Mouse (Mus musculus) limb, embryonic 15.5 days (tissue): ENCODE measurements at regions not wholly inside any gene's neighbourhood (a gene's known extent, or its start where the extent isn't known, plus 50 kb on each side); places are given as distances from the start of the nearest gene placed in this dataset.
"Not testable (repeated sequence)": the region's sequence is repeated elsewhere in the genome, so short reads cannot be mapped to it uniquely, and the experiment has no call there.

Experiments used
- ATAC-seq: fragments of 200-750 bp; cut with Nextera tagmentation; 2 replicates; pipeline ENCODE4 v1.8.0; 2017; ENCODE audit warnings: low read depth, moderate TSS enrichment; ENCODE audit not compliant: insufficient number of reproducible peaks, low FRiP score, low TSS enrichment
- H3K27ac ChIP-seq: fragments of 300-500 bp; sonication (generic); 2 replicates; pipeline ENCODE4 v1.5.1; 2015; ENCODE audit warnings: moderate library complexity, mild to moderate bottlenecking, inconsistent platforms
- H3K27me3 ChIP-seq: fragments of 300-500 bp; sonication (generic); 2 replicates; pipeline ENCODE4 v1.6.1; 2015; ENCODE audit warnings: inconsistent platforms
- H3K36me3 ChIP-seq: fragments of 300-500 bp; sonication (generic); 2 replicates; pipeline ENCODE4 v1.6.1; 2015; ENCODE audit warnings: inconsistent platforms
- H3K4me1 ChIP-seq: fragments of 300-500 bp; sonication (generic); 2 replicates; pipeline ENCODE4 v1.6.1; 2015; ENCODE audit warnings: inconsistent platforms
- H3K4me2 ChIP-seq: fragments of 300-500 bp; sonication (generic); 2 replicates; pipeline ENCODE4 v1.6.1; 2015; ENCODE audit warnings: mild to moderate bottlenecking, inconsistent platforms
- H3K4me3 ChIP-seq: fragments of 300-500 bp; sonication (generic); 2 replicates; pipeline ENCODE4 v1.5.1; 2015; ENCODE audit warnings: mild to moderate bottlenecking, inconsistent platforms
- H3K9ac ChIP-seq: fragments of 300-500 bp; sonication (generic); 2 replicates; pipeline ENCODE4 v1.6.1; 2015; ENCODE audit warnings: inconsistent platforms
- H3K9me3 ChIP-seq: fragments of 300-500 bp; sonication (generic); 2 replicates; pipeline ENCODE4 v1.6.1; 2016; ENCODE audit warnings: inconsistent platforms
- WGBS: fragments of 180-500 bp; shearing (Covaris S2); methylation state at CpG from one replicate; pipeline ENCODE4 v1.1.7; 2015; 5-methylcytosine and 5-hydroxymethylcytosine counted together

DNA sequence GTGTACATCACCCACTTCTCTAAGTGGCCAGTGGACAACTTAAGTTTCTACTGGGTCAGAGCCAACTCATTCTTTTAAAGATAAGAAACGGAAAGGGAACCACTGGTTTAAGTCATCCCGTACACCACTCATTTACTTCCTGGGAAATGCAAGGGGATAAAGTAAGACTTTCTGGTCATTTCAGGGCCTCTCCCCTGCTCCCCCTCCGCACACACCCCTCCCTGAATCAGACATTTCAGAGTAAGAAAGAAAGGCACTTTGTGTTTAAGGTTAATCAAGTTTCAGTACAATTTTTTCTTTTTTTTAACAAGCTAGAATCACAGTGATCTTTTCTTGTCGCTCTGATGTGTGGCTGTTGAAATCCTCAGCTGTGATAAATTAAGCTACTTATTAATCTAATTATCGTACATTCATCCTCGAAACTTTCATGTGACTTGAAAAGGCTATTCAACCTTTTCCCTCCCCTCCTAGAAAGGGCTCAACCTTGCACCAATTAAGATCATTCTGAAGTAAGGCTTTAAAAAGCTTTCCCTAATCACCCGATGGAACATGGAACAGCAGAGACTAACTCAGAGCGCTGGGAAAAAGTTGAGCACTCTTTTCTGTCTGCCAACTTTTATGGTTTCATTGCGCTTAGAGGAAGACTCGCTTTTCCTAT is 126.0 kb upstream of the Otx2 start:
- no peaks in the 10 kb centered on the region for H3K36me3 ChIP-seq
- H3K27ac ChIP-seq: no peak overlapping the region
- no peak overlapping the region for H3K4me2 ChIP-seq
- H3K4me1 ChIP-seq: no peaks in the 10 kb centered on the region
- WGBS: 28% methylated on average over 10 of the region's 10 CpGs
- no peaks in the 10 kb centered on the region for H3K9me3 ChIP-seq
- no peak overlapping the region for H3K4me3 ChIP-seq
- no peaks in the 10 kb centered on the region for H3K27me3 ChIP-seq
- no peak for ATAC-seq
- no peak overlapping the region for H3K9ac ChIP-seq

- no peaks in the 10 kb centered on the region for H3K36me3 ChIP-seq
- 71% methylated on average over 5 of the region's 5 CpGs for WGBS
These were observed 117.9 kb upstream of the Otx2 start for GRCm38 (mm10) chr14:48791507-48791906.

DNA sequence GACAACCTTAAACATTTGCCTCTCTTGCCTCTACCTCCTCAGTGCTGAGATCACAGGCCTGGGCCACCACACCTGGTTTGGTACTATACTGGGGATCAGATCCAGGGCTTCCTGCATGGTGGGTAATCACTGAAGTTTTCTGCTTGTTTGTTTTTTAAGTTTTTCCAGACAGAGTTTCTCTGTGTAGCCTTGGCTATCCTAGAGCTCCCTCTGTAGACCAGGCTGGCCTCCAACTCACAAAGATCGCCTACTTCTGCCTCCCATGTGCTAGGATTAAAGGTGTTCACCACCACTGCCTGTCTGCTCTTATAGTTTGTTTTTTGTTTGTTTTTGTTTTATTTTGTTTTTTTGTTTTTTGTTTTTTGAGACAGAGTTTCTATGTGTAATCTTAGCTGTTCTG is 105.7 kb upstream of the Otx2 start:
- ATAC-seq: no peak
- Histone ChIP-seq H3K4me1 (no peaks in the 10 kb centered on the region), H3K4me2 (no peak overlapping the region), H3K4me3 (no peak overlapping the region), H3K9ac (no peak overlapping the region), H3K27me3 (no peaks in the 10 kb centered on the region), H3K36me3 (no peaks in the 10 kb centered on the region), H3K27ac (no peak overlapping the region), H3K9me3 (no peaks in the 10 kb centered on the region)
- WGBS: 76% methylated on average over 1 of the region's 1 CpGs

More at GRCm38 (mm10) chr14:48791507-48791906, 117.9 kb upstream of the Otx2 start:
- no peak overlapping the region for H3K4me2 ChIP-seq
- ATAC-seq: no peak
- no peak overlapping the region for H3K9ac ChIP-seq
- H3K27me3 ChIP-seq: no peaks in the 10 kb centered on the region; the same call in 1 of the 2 replicates
- H3K27ac ChIP-seq: no peak overlapping the region
- no peak overlapping the region for H3K4me3 ChIP-seq
- H3K4me1 ChIP-seq: peaks cover 5% of the 10 kb centered on the region; the same call in 1 of the 2 replicates
- no peaks in the 10 kb centered on the region for H3K9me3 ChIP-seq

- H3K4me1 ChIP-seq: 0 out of 2 replicates have a peak, but pooled peaks cover 3% of the 10 kb centered on the region
- no peaks in the 10 kb centered on the region for H3K9me3 ChIP-seq
- H3K36me3 ChIP-seq: no peaks in the 10 kb centered on the region
- H3K9ac ChIP-seq: no peak overlapping the region
- no peaks in the 10 kb centered on the region for H3K27me3 ChIP-seq
- H3K4me2 ChIP-seq: no peak overlapping the region
- H3K4me3 ChIP-seq: no peak overlapping the region
- ATAC-seq: no peak
- H3K27ac ChIP-seq: no peak overlapping the region
- WGBS: 17% methylated on average over 9 of the region's 9 CpGs
These were observed 97.2 kb upstream of the Otx2 start for GRCm38 (mm10) chr14:48770832-48771231.

GRCm38 (mm10) chr14:48762691-48763090 is 89.1 kb upstream of the Otx2 start:
- H3K4me2 ChIP-seq: no peak overlapping the region
- H3K9me3 ChIP-seq: no peaks in the 10 kb centered on the region
- no peak overlapping the region for H3K4me3 ChIP-seq
- no peaks in the 10 kb centered on the region for H3K27me3 ChIP-seq
- H3K4me1 ChIP-seq: no peaks in the 10 kb centered on the region
- WGBS: 85% methylated on average over 5 of the region's 5 CpGs
- ATAC-seq: no peak
- no peak overlapping the region for H3K9ac ChIP-seq
- no peaks in the 10 kb centered on the region for H3K36me3 ChIP-seq
- no peak overlapping the region for H3K27ac ChIP-seq

- H3K9ac ChIP-seq: no peak overlapping the region
- no peaks in the 10 kb centered on the region for H3K4me1 ChIP-seq
- H3K9me3 ChIP-seq: no peaks in the 10 kb centered on the region
- no peak overlapping the region for H3K4me3 ChIP-seq
- no peak for ATAC-seq
- no peaks in the 10 kb centered on the region for H3K27me3 ChIP-seq
- no peak overlapping the region for H3K27ac ChIP-seq
- WGBS: 80% methylated on average over 7 of the region's 7 CpGs
- no peaks in the 10 kb centered on the region for H3K36me3 ChIP-seq
- no peak overlapping the region for H3K4me2 ChIP-seq
These were observed 87.5 kb upstream of the Otx2 start for GRCm38 (mm10) chr14:48761002-48761648.

DNA sequence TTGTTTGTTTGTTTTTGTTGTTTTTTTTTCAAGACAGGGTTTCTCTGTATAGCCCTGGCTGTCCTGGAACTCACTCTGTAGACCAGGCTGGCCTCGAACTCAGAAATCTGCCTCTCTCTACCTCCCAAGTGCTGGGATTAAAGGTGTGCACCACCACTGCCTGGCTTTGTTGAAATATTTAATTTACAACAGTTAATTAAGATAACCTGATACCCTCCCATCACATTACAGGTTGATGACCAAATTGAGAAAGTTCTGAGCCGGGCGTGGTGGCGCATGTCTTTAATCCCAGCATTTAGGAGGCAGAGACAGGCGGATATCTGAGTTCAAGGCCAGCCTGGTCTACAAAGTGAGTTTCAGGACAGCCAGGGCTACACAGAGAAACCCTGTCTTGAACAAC is 81.5 kb upstream of the Otx2 start:
- H3K4me1 ChIP-seq: peaks cover 11% of the 10 kb centered on the region
- not testable (repeated sequence) for H3K4me3 ChIP-seq, H3K27me3 ChIP-seq, H3K27ac ChIP-seq, H3K9ac ChIP-seq, H3K36me3 ChIP-seq, H3K9me3 ChIP-seq, H3K4me2 ChIP-seq, ATAC-seq
- 91% methylated on average over 5 of the region's 5 CpGs for WGBS

DNA sequence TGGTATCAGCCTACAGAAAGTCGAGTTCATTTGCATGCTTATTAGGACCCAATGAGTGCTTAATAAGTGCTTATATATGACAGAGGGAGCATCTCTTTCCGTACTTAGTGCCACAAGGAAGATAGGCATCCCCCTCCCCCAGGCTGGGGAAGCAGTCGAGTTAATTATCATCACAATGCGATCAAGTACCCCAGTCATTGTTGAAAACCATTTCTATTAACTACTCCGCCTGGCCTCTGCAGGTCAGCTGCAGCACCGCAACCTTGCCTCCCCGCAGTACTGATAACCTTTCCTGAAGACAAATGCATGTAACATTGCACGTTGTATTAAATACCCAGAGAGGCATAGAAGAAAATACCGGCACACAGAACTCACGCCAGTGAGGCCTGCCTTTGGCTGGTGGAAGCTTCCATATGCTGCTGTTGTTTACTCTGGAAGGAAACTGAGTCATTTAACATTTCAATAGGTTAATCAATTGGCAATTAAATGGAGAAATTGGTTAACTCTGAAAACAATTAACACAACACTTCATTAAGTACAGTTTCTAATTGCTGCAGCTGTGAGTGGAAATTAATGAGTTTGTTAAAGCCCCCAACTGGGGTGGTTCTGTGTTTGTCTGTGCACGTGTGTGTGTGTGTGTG is 80.6 kb upstream of the Otx2 start:
- WGBS: 35% methylated on average over 11 of the region's 11 CpGs
- Histone ChIP-seq H3K36me3 (no peaks in the 10 kb centered on the region), H3K27me3 (peaks cover 8% of the 10 kb centered on the region; the same call in 1 of the 2 replicates), H3K9me3 (no peaks in the 10 kb centered on the region), H3K9ac (no peak overlapping the region), H3K4me2 (no peak overlapping the region), H3K4me1 (peaks cover 11% of the 10 kb centered on the region), H3K4me3 (no peak overlapping the region), H3K27ac (no peak overlapping the region)
- no peak for ATAC-seq

DNA sequence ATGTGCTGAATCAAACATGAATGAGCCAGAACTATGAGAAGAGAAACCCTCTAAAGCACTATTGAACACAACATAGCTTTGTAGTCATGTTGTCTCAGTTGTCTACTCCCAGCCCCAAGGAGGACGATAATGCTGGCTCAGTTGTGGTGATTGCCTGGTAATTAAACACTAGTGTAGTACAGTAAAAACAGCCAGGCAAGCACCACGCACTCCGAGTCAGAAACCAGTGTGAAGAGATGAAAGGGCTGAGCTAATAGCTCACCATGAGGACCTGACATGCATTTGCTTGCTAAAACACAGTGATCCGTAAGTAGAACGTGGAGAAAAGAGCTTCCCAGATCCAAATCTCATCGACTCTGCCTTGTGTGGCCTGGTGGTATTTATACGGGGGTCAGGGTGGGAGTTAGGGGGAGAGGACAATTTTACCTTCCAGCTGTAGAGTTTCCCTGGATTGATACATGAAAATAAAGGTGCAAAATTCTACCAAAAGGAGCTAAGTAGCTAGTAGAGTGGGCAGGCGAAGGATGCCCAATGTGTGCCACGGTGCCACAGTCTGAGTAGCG is 80.0 kb upstream of the Otx2 start:
- H3K36me3 ChIP-seq: no peaks in the 10 kb centered on the region

GRCm38 (mm10) chr14:48753084-48753483 is 79.5 kb upstream of the Otx2 start:
- Histone ChIP-seq H3K27ac (no peak overlapping the region), H3K27me3 (peaks cover 8% of the 10 kb centered on the region; the same call in 1 of the 2 replicates), H3K4me2 (no peak overlapping the region), H3K9ac (no peak overlapping the region), H3K36me3 (no peaks in the 10 kb centered on the region), H3K4me1 (peaks cover 11% of the 10 kb centered on the region), H3K9me3 (no peaks in the 10 kb centered on the region), H3K4me3 (no peak overlapping the region)
- no peak for ATAC-seq
- WGBS: 50% methylated on average over 7 of the region's 7 CpGs

More for the DNA sequence above, 80.0 kb upstream of the Otx2 start:
- Histone ChIP-seq H3K27me3 (peaks cover 8% of the 10 kb centered on the region; the same call in 1 of the 2 replicates), H3K27ac (no peak overlapping the region), H3K4me2 (no peak overlapping the region), H3K9ac (no peak overlapping the region), H3K4me1 (peaks cover 11% of the 10 kb centered on the region), H3K4me3 (no peak overlapping the region), H3K9me3 (no peaks in the 10 kb centered on the region)
- 31% methylated on average over 10 of the region's 10 CpGs for WGBS
- no peak for ATAC-seq

DNA sequence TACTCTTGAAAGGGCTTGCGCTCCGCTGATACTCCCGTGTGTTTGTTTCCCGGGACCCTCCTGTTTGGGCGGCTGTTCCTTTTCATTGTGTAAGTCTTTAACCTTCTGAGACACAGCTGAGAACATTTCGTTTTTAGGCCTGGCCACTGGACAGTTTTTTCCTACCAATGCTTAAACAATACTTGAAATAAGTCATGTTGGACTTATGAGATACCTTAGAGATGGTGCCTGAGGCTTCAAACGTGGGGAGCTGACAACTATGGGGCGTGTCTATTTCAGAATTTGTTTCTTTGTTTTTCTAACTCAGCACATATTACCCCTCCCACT is 78.9 kb upstream of the Otx2 start:
- peak overlapping the region; percentile 17; the same call in 1 of the 2 replicates for H3K4me2 ChIP-seq
- H3K27me3 ChIP-seq: peaks cover 8% of the 10 kb centered on the region; the same call in 1 of the 2 replicates
- WGBS: 43% methylated on average over 8 of the region's 8 CpGs
- H3K27ac ChIP-seq: no peak overlapping the region
- H3K36me3 ChIP-seq: no peaks in the 10 kb centered on the region
- no peak for ATAC-seq
- H3K4me3 ChIP-seq: peak overlapping the region; percentile 14; the same call in 1 of the 2 replicates
- no peaks in the 10 kb centered on the region for H3K9me3 ChIP-seq
- peaks cover 11% of the 10 kb centered on the region for H3K4me1 ChIP-seq
- no peak overlapping the region for H3K9ac ChIP-seq
